Mouse (Mus musculus) myocyte (in vitro differentiated cells): ENCODE data around the gene Sart1. TPM values are rescaled to one million over a fixed set of nuclear protein-coding genes. Genes with fewer than 3 reads are reported as not detected.
"Not testable (repeated sequence)": the region's sequence is repeated elsewhere in the genome, so short reads cannot be mapped to it uniquely, and the experiment has no call there.

Experiments used
- H3K27me3 ChIP-seq: one replicate; pipeline ENCODE4 v1.6.1; 2011; ENCODE audit not compliant: control insufficient read depth, insufficient read depth, insufficient read length
- H3K36me3 ChIP-seq: one replicate; pipeline ENCODE4 v1.6.1; 2011; ENCODE audit not compliant: control insufficient read depth, insufficient read depth
- H3K4me2 ChIP-seq: one replicate; pipeline ENCODE4 v1.6.1; 2011; ENCODE audit warnings: low read depth, control low read depth
- H3K4me3 ChIP-seq: one replicate; pipeline ENCODE4 v1.5.1; 2011; ENCODE audit warnings: mild to moderate bottlenecking, control low read depth, moderate library complexity
- H3K79me2 ChIP-seq: one replicate; pipeline ENCODE4 v1.6.1; 2011; ENCODE audit not compliant: control insufficient read depth, insufficient read depth
- H3ac ChIP-seq: one replicate; pipeline ENCODE4 v1.6.1; 2011; ENCODE audit not compliant: control insufficient read depth, insufficient read length
- CEBPB ChIP-seq: IDR thresholded peaks from 2 replicates; pipeline ENCODE4 v1.6.1; 2011; ENCODE audit warnings: mild to moderate bottlenecking, moderate library complexity; ENCODE audit not compliant: poor library complexity, insufficient read depth, severe bottlenecking
- E2F4 ChIP-seq: IDR thresholded peaks from one replicate; pipeline ENCODE4 v1.6.1; 2011; ENCODE audit warnings: mild to moderate bottlenecking, control low read depth, moderate library complexity; ENCODE audit not compliant: insufficient read depth
- MAX ChIP-seq: IDR thresholded peaks from one replicate; pipeline ENCODE4 v1.6.1; 2011; ENCODE audit warnings: low read depth, mild to moderate bottlenecking, control low read depth
- MYOD1 ChIP-seq, 3 experiments: IDR thresholded peaks; one replicate each; pipeline ENCODE4 v1.6.1; 2011; ENCODE audit warnings: control low read depth in 2 of 3, low read depth in 2 of 3, mild to moderate bottlenecking in 2 of 3, moderate library complexity in 1 of 3; ENCODE audit not compliant: insufficient read length in 2 of 3, control insufficient read depth in 1 of 3
- MYOG ChIP-seq, 3 experiments: IDR thresholded peaks; one replicate each; pipeline ENCODE4 v1.6.1; 2011; ENCODE audit warnings: control low read depth in 2 of 3, low read depth in 2 of 3, mild to moderate bottlenecking in 2 of 3; ENCODE audit not compliant: insufficient read length in 2 of 3, control insufficient read depth in 1 of 3, insufficient read depth in 1 of 3
- POLR2A ChIP-seq: IDR thresholded peaks from one replicate; pipeline ENCODE4 v1.6.1; 2011; ENCODE audit warnings: low read depth, mild to moderate bottlenecking, control low read depth, moderate library complexity; ENCODE audit not compliant: insufficient read length
- POLR2AphosphoS2 ChIP-seq: IDR thresholded peaks from one replicate; pipeline ENCODE4 v1.6.1; 2011; ENCODE audit warnings: low read depth, control low read depth; ENCODE audit not compliant: insufficient read length
- REST ChIP-seq: IDR thresholded peaks from one replicate; pipeline ENCODE4 v1.6.1; 2011; ENCODE audit warnings: mild to moderate bottlenecking, control low read depth, moderate library complexity; ENCODE audit not compliant: insufficient read depth, insufficient read length
- SRF ChIP-seq: IDR thresholded peaks from one replicate; pipeline ENCODE4 v1.6.1; 2011; ENCODE audit warnings: low read depth; ENCODE audit not compliant: control insufficient read depth, insufficient read length
- TCF12 ChIP-seq: IDR thresholded peaks from one replicate; pipeline ENCODE4 v1.6.1; 2011; ENCODE audit warnings: mild to moderate bottlenecking, control low read depth; ENCODE audit not compliant: poor library complexity, insufficient read depth, severe bottlenecking
- TCF3 ChIP-seq: IDR thresholded peaks from one replicate; pipeline ENCODE4 v1.6.1; 2011; ENCODE audit warnings: low read depth, control low read depth; ENCODE audit not compliant: insufficient read length
- USF1 ChIP-seq: IDR thresholded peaks from one replicate; pipeline ENCODE4 v1.6.1; 2011; ENCODE audit warnings: low read depth, mild to moderate bottlenecking, control low read depth, moderate library complexity
- polyA plus RNA-seq: library from polyadenylated mRNA; unstranded; fragments of >200 nt; fragmentation: generic; extraction: Trizol; gene quantifications from one replicate; pipeline ENCODE4 v1.2.1, GENCODE M21; 2012; ENCODE audit warnings: missing spikeins

The Sart1 gene
- polyA plus RNA-seq, 1 experiment, result 55.6 TPM

DNA sequence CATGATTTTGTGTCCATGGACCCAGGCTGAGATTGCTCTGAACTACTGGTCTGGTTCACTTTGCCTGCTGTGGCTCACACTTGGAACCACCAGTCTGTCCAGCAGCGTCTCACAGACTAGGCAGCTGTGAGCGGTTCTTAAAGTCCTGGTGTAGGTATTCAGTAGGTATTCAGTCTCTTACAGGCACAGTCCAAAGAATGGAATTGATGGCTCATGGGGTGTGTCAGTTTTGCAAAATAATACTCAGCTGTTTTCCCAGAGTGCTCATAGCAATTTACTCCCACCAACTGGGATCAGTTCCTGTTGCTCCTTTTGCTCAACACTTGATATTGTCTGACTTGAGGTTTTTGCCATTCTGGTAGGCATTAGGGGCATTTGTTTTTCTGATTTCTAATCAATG is 26.3 kb downstream of the Sart1 start:
- Histone ChIP-seq H3K4me3 (no peak overlapping the region), H3K79me2 (peaks cover 32% of the 10 kb centered on the region), H3K4me2 (no peak overlapping the region), H3ac (no peak overlapping the region), H3K36me3 (no peaks in the 10 kb centered on the region), H3K27me3 (no peaks in the 10 kb centered on the region)
- TF ChIP-seq MYOD1 (IDR thresholded peaks at IDR 0.05; ENCODE audit: control insufficient read depth in 1 of 3, insufficient read length in 2 of 3, low read depth in 2 of 3) (peak in 1 of 3 experiments; percentile 29), CEBPB (no peak)

DNA sequence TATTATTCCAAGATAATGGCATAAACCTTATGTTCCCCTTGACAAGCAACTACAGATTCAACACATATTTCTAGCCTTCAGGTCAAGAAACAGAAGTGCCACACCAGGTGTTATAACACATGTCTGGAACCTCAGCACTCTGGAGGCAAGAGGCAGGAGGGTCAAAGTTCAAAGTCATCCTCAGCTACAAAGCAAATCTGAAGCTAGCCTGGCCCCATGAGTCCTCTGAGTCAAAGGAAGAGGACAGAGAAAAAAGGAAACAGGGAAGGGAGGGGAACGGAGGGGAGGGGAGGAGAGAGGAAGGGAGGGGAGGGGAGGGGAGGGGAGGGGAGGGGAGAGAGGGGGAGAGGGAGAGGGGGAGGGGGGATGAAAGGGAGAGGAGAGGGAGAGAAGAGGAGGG is 32.4 kb downstream of the Sart1 start:
- Histone ChIP-seq H3K79me2 (no peaks in the 10 kb centered on the region), H3K36me3 (no peaks in the 10 kb centered on the region), H3K27me3 (no peaks in the 10 kb centered on the region), H3K4me2 (no peak overlapping the region), H3ac (no peak overlapping the region), H3K4me3 (no peak overlapping the region)
- no peak for TF ChIP-seq POLR2A
- TF ChIP-seq MYOG (IDR thresholded peaks at IDR 0.05; ENCODE audit: control insufficient read depth in 1 of 3, insufficient read depth in 1 of 3, insufficient read length in 2 of 3, low read depth in 2 of 3), result no peak
- no peak for TF ChIP-seq USF1
- TF ChIP-seq TCF3, result no peak
- no peak for TF ChIP-seq E2F4
- TF ChIP-seq POLR2AphosphoS2, result no peak
- TF ChIP-seq REST, result no peak
- no peak for TF ChIP-seq MYOD1 (IDR thresholded peaks at IDR 0.05; ENCODE audit: control insufficient read depth in 1 of 3, insufficient read length in 2 of 3, low read depth in 2 of 3)
- TF ChIP-seq CEBPB, result no peak
- no peak for TF ChIP-seq MAX
- no peak for TF ChIP-seq SRF
- TF ChIP-seq TCF12, result no peak

DNA sequence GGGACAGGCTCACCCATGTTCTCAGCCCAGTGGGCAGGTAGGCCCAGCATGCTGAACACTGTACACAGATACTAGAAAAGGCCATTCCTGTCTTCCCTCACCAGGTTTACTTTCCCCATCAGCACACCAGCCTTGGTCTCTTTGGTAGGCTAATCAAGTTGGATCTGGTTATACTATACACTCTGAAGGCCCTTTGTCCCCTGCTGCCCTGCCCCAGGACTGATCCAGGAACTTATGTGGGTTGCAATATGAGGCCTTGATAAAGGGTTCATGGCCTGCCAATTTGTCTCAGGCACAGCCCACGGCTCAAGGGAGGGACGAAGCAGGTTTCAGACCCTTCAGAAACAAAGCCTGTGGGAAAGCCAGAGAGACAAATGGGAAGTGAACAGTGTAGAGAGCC is 34.9 kb downstream of the Sart1 start:
- no peak overlapping the region for H3K4me3 ChIP-seq
- no peaks in the 10 kb centered on the region for H3K79me2 ChIP-seq
- no peaks in the 10 kb centered on the region for H3K27me3 ChIP-seq
- no peak overlapping the region for H3K4me2 ChIP-seq
- no peak overlapping the region for H3ac ChIP-seq
- no peaks in the 10 kb centered on the region for H3K36me3 ChIP-seq
- TF ChIP-seq USF1, result no peak
- TF ChIP-seq MAX, result no peak
- no peak for TF ChIP-seq MYOG (IDR thresholded peaks at IDR 0.05; ENCODE audit: control insufficient read depth in 1 of 3, insufficient read depth in 1 of 3, insufficient read length in 2 of 3, low read depth in 2 of 3)
- TF ChIP-seq CEBPB, result no peak
- TF ChIP-seq TCF12, result no peak
- TF ChIP-seq TCF3, result no peak
- TF ChIP-seq POLR2AphosphoS2, result no peak
- TF ChIP-seq POLR2A, result no peak
- no peak for TF ChIP-seq MYOD1 (IDR thresholded peaks at IDR 0.05; ENCODE audit: control insufficient read depth in 1 of 3, insufficient read length in 2 of 3, low read depth in 2 of 3)
- no peak for TF ChIP-seq SRF
- TF ChIP-seq E2F4, result no peak
- no peak for TF ChIP-seq REST

DNA sequence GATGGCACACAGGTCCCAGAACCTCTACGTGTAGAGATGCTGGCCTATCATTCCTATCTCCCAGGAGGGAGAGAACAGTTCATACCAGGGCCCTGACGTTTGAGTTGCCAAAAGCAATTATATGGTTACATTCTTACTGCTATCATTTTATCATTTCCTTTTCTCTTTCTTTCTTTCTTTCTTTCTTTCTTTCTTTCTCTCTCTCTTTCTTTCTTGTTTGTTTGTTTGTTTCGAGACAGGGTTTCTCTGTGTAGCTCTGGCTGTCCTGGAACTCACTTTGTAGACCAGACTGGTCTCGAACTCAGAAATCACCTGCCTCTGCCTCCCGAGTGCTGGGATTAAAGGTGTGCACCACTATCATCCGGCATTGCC is 39.0 kb downstream of the Sart1 start, which contains the start of gene Cst6:
Cst6 (minus strand) TSS at position 73 of the 372 bp plus-strand sequence.
- not testable (repeated sequence) for H3K4me3 ChIP-seq, H3ac ChIP-seq, H3K79me2 ChIP-seq, H3K27me3 ChIP-seq, H3K36me3 ChIP-seq
- peak within 1 kb of the TSS; percentile 81 for H3K4me2 ChIP-seq

DNA sequence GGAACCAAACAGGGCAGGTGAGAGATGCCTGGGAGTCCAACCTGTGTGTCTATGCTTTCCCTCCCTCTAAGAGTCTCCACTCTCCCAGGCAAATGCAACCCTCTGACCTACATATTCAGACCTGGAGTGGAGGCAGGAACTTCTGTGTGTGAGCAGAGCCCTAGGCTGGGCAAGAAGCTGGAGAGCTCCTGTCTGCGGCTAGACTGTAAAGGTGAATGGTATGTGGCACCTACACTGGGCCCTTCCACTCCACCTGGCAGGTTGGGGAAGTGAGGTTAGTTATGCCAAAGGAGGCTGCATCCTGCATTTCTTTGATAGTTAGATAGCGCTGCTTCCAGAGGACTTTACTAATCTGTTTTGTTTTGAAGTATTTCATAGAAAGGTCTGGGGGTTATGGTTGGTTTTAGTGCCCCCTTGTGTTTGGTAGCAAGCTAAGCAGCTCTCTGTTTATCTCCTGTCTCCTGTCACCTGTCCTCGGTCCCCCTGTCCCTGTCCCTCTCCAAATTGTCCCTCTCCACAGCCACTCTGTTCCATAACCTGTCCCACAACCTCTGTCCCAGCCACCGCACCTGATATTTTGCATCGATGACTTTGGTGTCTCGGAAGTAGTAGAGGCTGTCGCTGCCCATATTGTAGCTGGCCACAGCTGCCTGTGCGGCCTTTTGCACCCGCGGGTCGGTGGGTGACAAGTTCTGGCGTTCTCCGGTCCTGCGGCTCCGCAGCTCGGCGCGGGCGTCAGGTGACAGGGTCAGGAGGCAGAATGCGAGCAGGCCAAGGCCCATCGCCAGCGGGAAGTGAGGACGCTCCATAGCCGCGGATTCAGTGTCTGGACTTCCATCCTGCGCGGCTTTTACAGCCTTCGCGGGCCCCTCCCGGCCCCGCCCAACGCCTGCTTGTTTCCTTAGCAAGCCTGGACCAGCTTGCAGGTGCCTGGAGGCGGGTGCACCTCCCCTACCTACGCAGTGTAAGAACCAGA is 39.7 kb downstream of the Sart1 start:
- Histone ChIP-seq H3K4me3 (no peak overlapping the region), H3K27me3 (no peaks in the 10 kb centered on the region), H3K79me2 (no peaks in the 10 kb centered on the region), H3K36me3 (no peaks in the 10 kb centered on the region), H3ac (no peak overlapping the region), H3K4me2 (peak overlapping the region; percentile 81)
- TF ChIP-seq REST, result no peak
- TF ChIP-seq POLR2AphosphoS2, result no peak
- no peak for TF ChIP-seq MYOD1 (IDR thresholded peaks at IDR 0.05; ENCODE audit: control insufficient read depth in 1 of 3, insufficient read length in 2 of 3, low read depth in 2 of 3)
- TF ChIP-seq MAX, result no peak
- no peak for TF ChIP-seq POLR2A
- TF ChIP-seq USF1, result no peak
- no peak for TF ChIP-seq TCF3
- TF ChIP-seq E2F4, result no peak
- TF ChIP-seq CEBPB, result no peak
- no peak for TF ChIP-seq MYOG (IDR thresholded peaks at IDR 0.05; ENCODE audit: control insufficient read depth in 1 of 3, insufficient read depth in 1 of 3, insufficient read length in 2 of 3, low read depth in 2 of 3)
- TF ChIP-seq SRF, result no peak
- no peak for TF ChIP-seq TCF12
